Mouse (Mus musculus): Measurements from ENCODE around the gene Gchfr. TPM values are rescaled to one million over a fixed set of nuclear protein-coding genes. Genes with fewer than 3 reads are reported as not detected.

Gene Gchfr
- polyA plus RNA-seq, 2 experiments, result 35.4 to 80.3 TPM

- no peak overlapping the region for H3K4me3 ChIP-seq (ENCODE audit: insufficient read depth in 1 of 2, low read depth in 2 of 2, low read length in 2 of 2)
- H3K4me1 ChIP-seq (replicated peaks; ENCODE audit: control insufficient read depth in 2 of 2, insufficient read depth in 2 of 2, low read length in 1 of 2), result peaks cover 13 to 15% of the 10 kb centered on the region in 2 experiments
- H3K9me3 ChIP-seq (ENCODE audit: control insufficient read depth, low read length), result no peaks in the 10 kb centered on the region
- WGBS (ENCODE audit: insufficient replicate concordance), result 80% methylated on average over 4 of the region's 4 CpGs
- no peak for DNase-seq (ENCODE audit: low read depth in 3 of 3, low spot score in 3 of 3)
- ATAC-seq (ENCODE audit: insufficient read depth), result no peak
- H3K36me3 ChIP-seq (replicated peaks; ENCODE audit: control insufficient read depth, insufficient read depth, low read depth), result no peaks in the 10 kb centered on the region
- peaks cover 23% of the 10 kb centered on the region for H3K27me3 ChIP-seq (ENCODE audit: control insufficient read depth, insufficient read depth, low read length)
- H3K27ac ChIP-seq, result no peak overlapping the region
- TF ChIP-seq CTCF (IDR thresholded peaks at IDR 0.05; ENCODE audit: low read depth) (no peak), EP300 (IDR thresholded peaks at IDR 0.05; ENCODE audit: low read depth) (no peak)
- no peak overlapping the region for H3K9ac ChIP-seq (replicated peaks)
- no peak overlapping the region for H3K4me2 ChIP-seq (ENCODE audit: low read depth)
Measured at GRCm38 (mm10) chr2:119163999-119164398, 3.6 kb upstream of the Gchfr start.

DNA sequence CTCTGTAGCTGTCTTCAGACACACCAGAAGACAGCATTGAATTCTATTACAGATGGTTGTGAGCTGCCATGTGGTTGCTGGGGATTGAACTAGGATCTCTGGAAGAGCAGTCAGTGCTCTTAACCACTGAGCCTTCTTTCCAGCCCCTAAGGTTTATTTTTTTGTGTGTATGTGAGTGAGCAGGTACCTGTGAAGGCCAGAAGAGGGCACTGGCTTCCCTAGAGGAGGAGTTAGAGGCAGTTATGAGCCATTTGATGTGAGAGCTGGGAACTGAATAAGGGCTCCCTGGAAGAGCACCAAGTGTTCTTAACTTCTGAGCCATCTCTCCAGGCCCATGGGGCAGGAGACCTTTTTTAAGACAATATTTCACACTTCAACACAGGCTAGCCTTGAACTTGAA, 2.2 kb upstream of the Gchfr start:
- TF ChIP-seq CTCF (IDR thresholded peaks at IDR 0.05; ENCODE audit: low read depth) (peak; percentile 19; the same call in 1 of the 2 replicates), EP300 (IDR thresholded peaks at IDR 0.05; ENCODE audit: low read depth) (no peak)
- Histone ChIP-seq H3K4me3 (ENCODE audit: insufficient read depth in 1 of 2, low read depth in 2 of 2, low read length in 2 of 2) (no peak overlapping the region), H3K36me3 (replicated peaks; ENCODE audit: control insufficient read depth, insufficient read depth, low read depth) (no peaks in the 10 kb centered on the region), H3K9ac (replicated peaks) (no peak overlapping the region), H3K4me1 (replicated peaks; ENCODE audit: control insufficient read depth in 2 of 2, insufficient read depth in 2 of 2, low read length in 1 of 2) (peaks cover 13 to 15% of the 10 kb centered on the region in 2 experiments), H3K27ac (no peak overlapping the region), H3K4me2 (ENCODE audit: low read depth) (no peak overlapping the region), H3K9me3 (ENCODE audit: control insufficient read depth, low read length) (no peaks in the 10 kb centered on the region), H3K27me3 (ENCODE audit: control insufficient read depth, insufficient read depth, low read length) (peaks cover 23% of the 10 kb centered on the region)
- ATAC-seq (ENCODE audit: insufficient read depth), result no peak
- DNase-seq (ENCODE audit: low read depth in 3 of 3, low spot score in 3 of 3), result no peak

GRCm38 (mm10) chr2:119167866-119168256, 288 bp downstream of the Gchfr start:
- peak; percentile 19; the same call in 1 of the 2 replicates for ATAC-seq (ENCODE audit: insufficient read depth)
- 4% methylated on average over 26 of the region's 26 CpGs for WGBS (ENCODE audit: insufficient replicate concordance)
- TF ChIP-seq EP300 (IDR thresholded peaks at IDR 0.05; ENCODE audit: low read depth) (no peak), CTCF (IDR thresholded peaks at IDR 0.05; ENCODE audit: low read depth) (no peak)
- DNase-seq (ENCODE audit: low read depth in 3 of 3, low spot score in 3 of 3), result no peak
- Histone ChIP-seq H3K27me3 (ENCODE audit: control insufficient read depth, insufficient read depth, low read length) (peaks cover 23% of the 10 kb centered on the region), H3K4me2 (ENCODE audit: low read depth) (peak overlapping the region; percentile 85), H3K36me3 (replicated peaks; ENCODE audit: control insufficient read depth, insufficient read depth, low read depth) (no peaks in the 10 kb centered on the region), H3K27ac (no peak overlapping the region), H3K4me1 (replicated peaks; ENCODE audit: control insufficient read depth in 2 of 2, insufficient read depth in 2 of 2, low read length in 1 of 2) (peaks cover 16 to 18% of the 10 kb centered on the region in 2 experiments), H3K9me3 (ENCODE audit: control insufficient read depth, low read length) (no peaks in the 10 kb centered on the region), H3K4me3 (ENCODE audit: insufficient read depth in 1 of 2, low read depth in 2 of 2, low read length in 2 of 2) (peak overlapping the region; percentile 45 to 58), H3K9ac (replicated peaks) (peak overlapping the region; percentile 21; the same call in 1 of the 2 replicates)

DNA sequence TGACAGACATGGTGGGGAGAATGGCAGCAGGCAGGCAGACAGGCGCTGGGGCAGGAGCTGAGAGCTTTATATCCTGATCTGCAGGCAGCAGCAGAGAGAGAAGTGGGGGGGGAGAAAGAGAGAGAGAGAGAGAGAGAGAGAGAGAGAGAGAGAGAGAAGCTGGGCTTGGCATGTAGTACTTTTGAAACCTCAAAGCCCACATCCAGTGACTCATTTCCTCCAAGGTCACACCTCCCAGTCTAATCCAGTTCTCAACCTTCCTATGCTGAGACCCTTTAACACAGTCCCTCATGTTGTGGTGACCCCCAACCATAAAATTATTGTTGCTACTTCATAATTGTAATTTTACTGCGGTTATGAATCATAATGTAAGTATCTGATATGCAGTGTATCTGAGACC, 2.7 kb downstream of the Gchfr start:
- 55% methylated on average over 2 of the region's 2 CpGs for WGBS (ENCODE audit: insufficient replicate concordance)
- H3K9ac ChIP-seq (replicated peaks), result no peak overlapping the region
- H3K27me3 ChIP-seq (ENCODE audit: control insufficient read depth, insufficient read depth, low read length), result peaks cover 23% of the 10 kb centered on the region
- DNase-seq (ENCODE audit: low read depth in 3 of 3, low spot score in 3 of 3) (no peak), ATAC-seq (ENCODE audit: insufficient read depth) (no peak)
- H3K9me3 ChIP-seq (ENCODE audit: control insufficient read depth, low read length), result no peaks in the 10 kb centered on the region
- no peaks in the 10 kb centered on the region for H3K36me3 ChIP-seq (replicated peaks; ENCODE audit: control insufficient read depth, insufficient read depth, low read depth)
- H3K4me1 ChIP-seq (replicated peaks; ENCODE audit: control insufficient read depth in 2 of 2, insufficient read depth in 2 of 2, low read length in 1 of 2), result peaks cover 17 to 19% of the 10 kb centered on the region in 2 experiments
- no peak overlapping the region for H3K4me3 ChIP-seq (ENCODE audit: insufficient read depth in 1 of 2, low read depth in 2 of 2, low read length in 2 of 2)
- H3K27ac ChIP-seq, result no peak overlapping the region
- no peak for TF ChIP-seq EP300 (IDR thresholded peaks at IDR 0.05; ENCODE audit: low read depth)
- TF ChIP-seq CTCF (IDR thresholded peaks at IDR 0.05; ENCODE audit: low read depth), result no peak
- H3K4me2 ChIP-seq (ENCODE audit: low read depth), result no peak overlapping the region

- no peak overlapping the region for H3K4me3 ChIP-seq (ENCODE audit: insufficient read depth in 1 of 2, low read depth in 2 of 2, low read length in 2 of 2)
- no peak overlapping the region for H3K27ac ChIP-seq
- TF ChIP-seq EP300 (IDR thresholded peaks at IDR 0.05; ENCODE audit: low read depth) (no peak), CTCF (IDR thresholded peaks at IDR 0.05; ENCODE audit: low read depth) (no peak)
- no peak overlapping the region for H3K9ac ChIP-seq (replicated peaks)
- no peak overlapping the region for H3K4me2 ChIP-seq (ENCODE audit: low read depth)
- H3K27me3 ChIP-seq (ENCODE audit: control insufficient read depth, insufficient read depth, low read length), result peaks cover 22% of the 10 kb centered on the region
- H3K9me3 ChIP-seq (ENCODE audit: control insufficient read depth, low read length), result no peaks in the 10 kb centered on the region
- no peak for DNase-seq (ENCODE audit: low read depth in 3 of 3, low spot score in 3 of 3)
- H3K4me1 ChIP-seq (replicated peaks; ENCODE audit: control insufficient read depth in 2 of 2, insufficient read depth in 2 of 2, low read length in 1 of 2), result peaks cover 17 to 19% of the 10 kb centered on the region in 2 experiments
- no peak for ATAC-seq (ENCODE audit: insufficient read depth)
- no peaks in the 10 kb centered on the region for H3K36me3 ChIP-seq (replicated peaks; ENCODE audit: control insufficient read depth, insufficient read depth, low read depth)
- 65% methylated on average over 8 of the region's 8 CpGs for WGBS (ENCODE audit: insufficient replicate concordance)
Measured at GRCm38 (mm10) chr2:119171574-119171973, 4.0 kb downstream of the Gchfr start.
